Mouse (Mus musculus): Measurements from ENCODE around the gene Lifr.

GRCm38 (mm10) chr15:7135982-7136562 is 45.7 kb downstream of the Lifr start:
- no peak for TF ChIP-seq CTCF (IDR thresholded peaks at IDR 0.05; ENCODE audit: control insufficient read depth, insufficient read depth, low read length)
- TF ChIP-seq POLR2A (IDR thresholded peaks at IDR 0.05; ENCODE audit: borderline replicate concordance, control insufficient read depth, low read depth, low read length) = no peak

All from bone marrow, adult 2 months (tissue).